Mouse (Mus musculus): Measurements from ENCODE around the gene Zfp260.

DNA sequence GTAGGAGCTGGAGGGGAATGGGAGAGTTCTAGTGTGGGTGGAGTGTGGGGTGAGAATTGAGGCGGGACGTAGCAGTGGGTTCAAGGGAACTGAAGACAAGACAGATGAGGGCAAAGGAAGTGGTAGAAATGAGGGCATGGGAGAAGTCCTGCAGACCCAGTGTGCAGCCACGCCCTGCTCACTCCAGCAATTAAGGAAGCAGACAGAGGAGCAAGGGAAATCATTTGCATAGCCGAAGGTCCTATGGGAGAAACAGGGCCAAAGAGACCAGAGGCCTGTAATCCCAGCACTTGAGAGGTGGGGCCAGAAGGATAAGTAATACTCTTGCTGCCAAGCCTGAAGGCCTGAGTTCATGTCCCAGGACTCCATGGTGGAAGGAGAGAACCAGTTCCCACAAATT, 37.8 kb downstream of the Zfp260 start:
- TF ChIP-seq POLR2A (IDR thresholded peaks at IDR 0.05; ENCODE audit: borderline replicate concordance, extremely low read depth, insufficient read depth, insufficient read length, poor library complexity, severe bottlenecking): no peak
- no peak for TF ChIP-seq CTCF (IDR thresholded peaks at IDR 0.05; ENCODE audit: borderline replicate concordance, extremely low read depth, insufficient read depth, insufficient read length)

Measured in brain, embryonic 14.5 days (tissue).